Mouse (Mus musculus) ovary, postnatal 10 days (tissue): ENCODE data around the gene Gm20388.
A peak's percentile ranks its signal among the peaks of the same experiment; 100 is the strongest.

ENCODE experiments used
- DNase-seq: peaks from one replicate; pipeline ENCODE4 v3.0.0; 2022; ENCODE audit warnings: low spot score

Gene Gm20388

DNA sequence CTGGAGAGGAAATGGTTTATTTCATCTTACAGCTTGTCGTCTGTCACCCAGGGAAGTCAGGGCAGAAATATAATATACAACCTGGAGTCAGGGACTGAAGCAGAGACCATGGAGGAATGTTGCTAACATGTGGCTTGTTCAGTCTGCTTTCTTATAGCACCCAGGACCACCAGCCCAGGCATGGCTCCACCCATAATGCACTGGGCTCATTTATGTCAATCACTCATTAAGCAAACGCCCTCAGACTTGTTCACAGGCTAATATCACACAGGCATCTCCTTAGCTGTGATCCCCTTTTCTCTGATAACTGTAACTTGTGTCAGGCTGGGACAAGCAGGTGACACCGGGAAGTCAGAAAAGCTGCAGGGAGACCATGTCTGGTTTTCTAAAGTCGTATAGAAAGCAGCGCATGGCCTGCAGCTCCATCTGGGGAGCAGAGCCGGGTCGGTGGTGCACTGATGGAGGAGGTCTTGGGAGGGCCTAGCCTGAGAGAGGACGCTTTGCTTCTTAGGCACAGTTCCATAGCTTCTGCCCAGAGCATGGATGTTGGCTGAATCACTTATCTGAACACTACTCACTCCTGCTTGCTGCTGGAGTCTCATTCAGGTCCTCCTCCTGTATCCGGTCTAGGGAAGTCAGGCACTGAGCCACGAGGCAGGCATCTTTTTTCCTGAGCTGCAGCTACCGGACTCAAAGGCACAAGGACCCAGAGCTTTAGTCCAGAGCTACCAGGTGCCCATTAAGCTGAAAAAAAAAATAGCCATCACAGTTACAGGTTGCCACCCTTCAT, 1252.5 kb downstream of the Gm20388 start:
- no peak for DNase-seq

- DNase-seq, result peak; percentile 38
Observed at GRCm38 (mm10) chr8:121164017-121164469, 1253.4 kb downstream of the Gm20388 start.

DNA sequence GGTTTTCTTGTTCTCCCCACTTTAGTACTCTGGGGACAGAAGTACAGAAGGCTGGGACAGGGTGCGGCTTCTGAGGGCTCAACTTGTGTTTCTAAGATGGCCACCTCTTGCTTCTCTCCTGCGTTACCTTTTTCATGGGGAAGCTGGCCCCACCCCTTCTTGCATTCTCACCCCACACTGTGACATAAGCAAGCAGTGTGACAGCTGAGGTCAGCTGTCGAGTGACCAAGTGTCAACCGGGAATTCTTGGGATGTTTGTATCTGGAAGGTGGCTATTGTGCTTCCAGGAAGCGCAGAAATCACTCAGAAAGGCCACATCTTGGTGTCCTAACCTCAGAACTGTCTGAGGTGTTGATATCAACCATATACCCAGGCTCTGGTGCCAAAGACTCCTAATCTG, 1257.4 kb downstream of the Gm20388 start:
- no peak for DNase-seq

GRCm38 (mm10) chr8:121170116-121170515, 1259.5 kb downstream of the Gm20388 start:
- DNase-seq, result no peak

DNA sequence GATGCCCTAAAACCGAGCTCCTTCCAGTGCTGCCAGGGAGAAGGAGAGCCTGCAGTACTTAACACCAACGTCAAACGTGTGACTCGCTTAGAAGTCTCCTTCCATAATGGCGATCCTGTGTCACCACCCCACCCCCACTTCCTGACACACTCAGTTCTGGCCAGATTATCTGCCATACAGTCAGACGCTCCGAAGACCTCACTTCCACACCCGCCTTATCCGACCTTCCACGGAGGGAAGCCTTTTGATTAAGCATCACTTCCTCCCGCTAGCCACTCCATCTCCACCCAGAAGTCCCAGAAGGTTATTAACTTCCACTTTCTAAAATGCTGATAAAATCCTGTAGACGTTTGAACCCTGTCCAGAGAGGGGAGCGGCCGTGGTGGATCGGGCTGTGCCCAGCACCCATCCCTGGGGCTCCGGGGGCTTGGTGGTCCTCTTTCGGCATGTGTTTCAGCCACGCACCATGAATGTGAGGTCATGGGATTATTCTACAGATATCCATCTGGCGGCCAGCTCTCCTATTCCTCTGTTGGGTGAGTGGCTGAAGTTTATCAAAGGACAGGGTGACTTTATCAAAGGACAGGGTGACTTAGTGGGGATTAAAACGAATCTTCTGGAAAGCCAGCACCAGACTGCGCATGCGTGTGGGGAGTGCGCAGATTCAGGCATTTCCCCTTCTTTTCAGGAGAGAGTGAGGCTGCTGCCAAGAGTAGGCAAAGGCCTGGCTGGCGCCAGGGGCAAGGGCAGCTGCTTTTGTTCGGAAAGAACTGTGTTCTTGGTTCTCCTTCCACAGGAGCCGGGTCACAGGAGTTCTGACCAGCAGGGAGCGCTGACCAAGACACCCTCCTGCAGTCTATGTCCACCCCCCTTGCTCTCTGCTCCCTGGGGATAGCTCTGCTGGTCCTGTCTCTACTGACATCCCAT, 1260.2 kb downstream of the Gm20388 start:
- DNase-seq, result no peak

DNA sequence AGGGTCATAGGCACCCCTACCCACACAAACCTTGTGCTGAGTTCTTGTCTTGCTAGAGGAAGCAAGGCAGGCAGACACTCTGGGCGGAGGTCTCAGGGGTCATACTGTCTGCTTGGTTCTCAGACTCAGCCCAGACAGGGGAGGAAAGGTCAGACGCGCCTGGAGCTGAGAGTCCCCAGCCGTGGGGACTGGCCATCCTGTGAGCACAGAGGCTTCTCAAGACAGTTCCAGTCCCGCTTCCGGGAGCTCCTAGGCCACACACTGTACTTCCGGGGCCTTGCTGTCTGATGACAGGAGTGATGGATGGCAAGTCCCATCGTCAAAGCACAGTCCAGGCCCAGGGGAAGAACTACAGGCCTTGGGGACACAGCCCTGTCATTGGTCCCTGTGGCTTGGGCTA, 1261.9 kb downstream of the Gm20388 start:
- no peak for DNase-seq

DNA sequence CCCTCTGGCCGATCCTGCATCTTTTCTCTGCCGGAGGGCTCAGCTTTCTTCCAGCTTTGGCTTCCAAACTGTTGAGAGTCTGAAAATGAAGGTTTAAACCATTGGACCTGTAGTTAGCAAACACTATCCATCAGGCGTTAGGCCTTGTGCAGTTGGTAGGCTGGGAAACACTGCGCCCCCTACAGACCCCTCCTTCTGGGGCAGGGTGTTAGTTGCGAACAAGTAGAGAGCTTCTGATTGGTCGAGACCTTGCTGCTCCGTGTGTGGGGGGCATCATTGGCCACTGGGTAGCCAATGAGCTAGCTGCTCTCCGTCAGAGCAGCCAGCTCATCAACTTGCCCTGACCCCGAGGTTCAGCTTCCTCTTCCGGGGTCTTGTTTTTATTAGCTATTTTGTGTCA, 1263.5 kb downstream of the Gm20388 start:
- DNase-seq, result no peak

GRCm38 (mm10) chr8:121174721-121175539, 1264.3 kb downstream of the Gm20388 start:
- DNase-seq, result no peak

- no peak for DNase-seq
Observed at GRCm38 (mm10) chr8:121175540-121176090, 1265.0 kb downstream of the Gm20388 start.

GRCm38 (mm10) chr8:121176291-121176690, 1265.7 kb downstream of the Gm20388 start:
- no peak for DNase-seq

DNA sequence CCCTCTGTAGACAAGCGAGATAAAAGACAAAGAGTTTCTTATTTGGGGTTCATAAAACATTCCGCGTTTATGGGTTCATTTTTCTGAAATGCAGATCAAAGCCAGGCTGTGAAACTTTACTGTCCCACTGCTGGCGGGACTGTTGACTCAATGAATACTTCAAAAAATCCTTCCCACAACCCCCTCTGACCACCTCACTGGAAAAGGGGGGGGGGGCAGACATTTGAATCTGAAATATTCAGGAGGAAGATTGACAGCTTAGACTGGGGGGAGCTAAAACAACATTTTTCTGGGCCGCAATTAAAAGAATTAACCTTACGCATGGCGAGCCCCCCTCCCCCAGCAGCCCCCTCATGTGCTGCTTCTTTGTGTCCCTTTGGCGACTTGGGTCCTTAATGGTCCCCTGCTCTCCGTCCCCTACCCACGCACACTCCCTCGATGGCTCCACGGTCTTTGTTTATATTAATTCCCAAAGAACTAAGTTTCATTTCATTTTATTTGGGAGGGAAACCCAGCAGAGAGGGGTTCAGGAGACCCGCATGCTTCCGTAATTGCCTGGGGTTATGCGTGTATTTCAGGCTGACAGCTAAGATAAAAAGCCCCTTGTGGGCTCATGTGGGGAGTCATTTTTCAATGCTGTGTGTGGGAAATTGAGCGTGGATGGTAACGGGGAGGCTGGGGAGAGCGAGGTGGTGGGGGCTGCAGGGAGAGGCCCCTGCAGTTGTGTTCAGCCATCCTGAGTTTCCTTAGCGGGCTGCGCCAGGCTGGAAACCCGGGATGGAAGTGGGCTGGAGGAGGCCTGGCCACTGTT, 1270.0 kb downstream of the Gm20388 start:
- no peak for DNase-seq

DNA sequence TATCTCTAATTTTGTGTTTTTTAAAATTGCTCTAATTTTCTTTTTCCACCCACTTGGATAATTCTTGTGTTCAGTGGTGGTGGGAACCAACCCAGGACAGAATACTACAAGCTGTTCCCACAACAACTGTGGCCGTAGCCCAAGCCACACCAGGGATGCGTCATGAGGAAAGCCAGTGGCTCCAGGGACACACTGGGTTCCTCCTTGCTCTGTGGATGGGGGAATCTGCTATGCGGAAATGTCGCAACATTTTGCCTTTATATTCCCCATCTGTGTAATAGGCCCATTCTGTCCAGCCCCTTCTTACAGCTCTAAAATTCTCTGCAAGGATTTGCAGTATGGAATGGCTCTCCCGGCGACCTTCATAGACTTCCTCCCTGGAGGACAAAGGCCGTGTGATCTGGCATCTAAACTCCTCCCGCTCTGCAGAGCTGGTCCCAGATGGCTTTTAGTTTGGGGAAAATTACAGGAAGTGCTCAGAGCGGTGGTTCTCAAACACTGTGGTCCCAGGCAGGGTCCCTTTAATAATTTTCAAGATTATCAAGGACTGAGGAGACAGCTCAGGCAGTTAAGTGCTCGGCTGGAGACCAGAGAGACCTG, 1270.7 kb downstream of the Gm20388 start:
- no peak for DNase-seq

DNA sequence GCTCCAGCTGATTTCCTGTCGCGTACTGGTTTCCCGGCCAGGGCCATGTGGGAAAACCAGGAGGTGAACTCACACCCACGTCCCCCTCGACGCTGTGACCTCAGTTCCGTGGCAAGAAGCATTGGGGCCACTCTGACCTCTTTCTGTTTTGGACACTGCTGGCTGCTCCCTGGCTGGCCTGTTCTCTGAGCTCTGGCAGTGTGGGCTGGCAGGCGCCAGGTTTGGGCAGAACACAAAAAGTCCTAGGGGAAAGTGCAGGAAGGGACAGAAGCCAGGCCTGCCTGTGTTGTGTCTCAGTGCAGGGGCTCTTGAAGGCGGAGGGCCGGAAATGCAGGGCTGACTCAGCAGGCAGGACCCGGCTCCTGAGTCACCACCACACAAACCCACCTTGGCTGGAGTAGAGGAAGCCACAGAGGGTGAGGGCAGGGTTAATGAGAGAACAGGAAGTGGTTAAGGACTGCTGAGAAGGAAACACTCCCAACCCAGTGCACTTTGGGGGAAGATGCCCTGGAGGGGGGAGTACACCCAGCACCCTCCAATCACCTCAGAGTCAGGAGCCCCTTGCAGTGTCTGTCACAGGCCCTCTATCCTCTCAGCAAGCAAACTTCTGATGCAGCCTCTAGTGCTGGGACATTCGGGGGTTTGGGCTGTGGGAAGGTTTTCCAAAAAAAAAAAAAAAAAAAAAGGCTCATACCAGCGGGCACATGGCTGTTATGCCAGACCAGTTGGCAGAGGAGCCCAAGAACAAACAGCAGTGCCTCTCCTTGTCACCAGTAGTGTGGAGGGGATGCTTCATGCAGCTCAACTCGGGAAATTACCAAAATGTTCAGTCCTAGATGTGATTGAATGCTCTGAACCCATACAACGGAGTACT, 1277.1 kb downstream of the Gm20388 start:
- no peak for DNase-seq

GRCm38 (mm10) chr8:121188994-121189393, 1278.4 kb downstream of the Gm20388 start:
- no peak for DNase-seq

GRCm38 (mm10) chr8:121192451-121192850, 1281.8 kb downstream of the Gm20388 start:
- no peak for DNase-seq

DNA sequence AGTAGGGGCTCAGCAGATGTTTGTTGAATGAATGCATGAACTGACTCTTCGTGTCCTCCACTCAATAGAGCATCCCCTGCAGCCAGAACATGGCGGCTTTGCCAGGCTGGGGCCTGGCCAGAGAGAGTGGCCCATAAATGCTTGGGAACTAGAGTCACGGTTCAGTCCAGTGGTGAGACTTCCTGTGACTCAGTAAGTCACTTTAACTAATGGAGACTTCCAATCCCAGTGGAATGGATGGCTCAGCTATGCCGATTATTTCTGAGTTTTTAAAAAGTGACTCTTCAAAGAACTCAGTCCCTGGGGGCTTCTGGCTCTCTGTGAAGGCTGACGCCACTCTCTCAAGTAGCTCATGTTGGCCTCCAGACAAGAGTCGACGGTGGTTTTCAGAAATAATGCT, 1285.3 kb downstream of the Gm20388 start:
- no peak for DNase-seq

DNA sequence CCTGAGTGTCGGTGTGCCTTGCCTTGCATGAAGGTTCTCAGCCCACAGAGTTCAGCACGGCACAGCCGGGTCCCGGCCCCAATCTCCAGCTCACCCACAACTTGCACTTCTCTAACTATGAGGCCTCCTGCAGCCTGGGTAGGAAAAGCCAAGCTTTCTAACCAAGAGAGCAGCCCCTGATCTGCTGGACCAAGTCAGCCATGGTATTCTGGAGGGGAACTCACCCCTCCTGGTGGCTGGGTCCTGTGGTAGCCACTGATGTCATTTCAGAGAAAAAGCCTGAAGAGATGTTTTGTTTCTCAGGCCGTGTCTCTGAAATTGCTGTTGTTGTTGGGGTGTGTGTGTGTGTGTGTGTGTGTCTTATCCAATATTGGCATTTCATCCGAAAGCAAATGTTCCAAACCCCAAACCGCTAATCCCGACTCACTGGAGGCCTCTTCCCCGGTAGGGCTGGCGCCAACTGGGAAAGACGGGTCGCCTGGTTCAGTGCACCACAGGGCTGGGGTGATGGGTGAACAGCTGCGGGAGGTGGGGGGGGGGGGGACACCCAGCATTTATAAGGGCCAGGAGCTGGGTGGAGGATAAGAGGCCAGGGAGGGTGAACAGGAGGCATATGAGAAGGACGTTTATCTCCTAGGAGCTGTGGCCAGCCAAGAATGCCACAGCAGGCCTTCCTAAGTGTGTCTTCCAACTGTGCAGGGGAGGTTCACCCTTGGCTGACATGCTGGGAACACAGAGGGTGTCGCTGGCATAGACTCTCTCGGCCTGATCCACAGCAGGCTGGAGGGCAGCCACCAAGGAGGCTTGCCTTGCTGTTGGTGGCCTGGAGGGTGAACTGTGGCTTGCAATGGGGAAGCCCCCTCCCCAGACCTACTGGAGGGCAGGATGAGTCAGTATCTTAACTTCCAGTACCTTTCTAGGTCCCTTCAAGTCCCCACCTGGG, 1286.4 kb downstream of the Gm20388 start:
- DNase-seq, result no peak

DNA sequence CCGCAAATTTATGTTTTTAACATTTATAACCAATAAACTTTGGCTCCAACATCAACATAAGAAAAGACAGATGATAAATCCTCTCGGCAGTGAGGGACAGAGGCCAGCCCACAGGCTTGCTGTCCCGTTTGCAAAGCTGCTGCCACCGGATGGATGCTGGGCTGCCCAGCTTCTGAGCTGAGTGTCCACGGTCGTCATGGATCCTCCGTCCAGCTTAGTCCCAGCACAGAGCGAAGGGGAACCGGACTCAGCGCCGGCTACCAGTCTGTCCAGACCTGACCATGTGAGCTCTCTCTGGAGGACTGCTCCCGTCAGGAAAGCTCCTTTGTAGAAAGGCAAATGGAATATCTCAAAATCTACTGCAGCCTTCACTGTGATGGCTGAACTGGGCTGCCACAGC, 1289.4 kb downstream of the Gm20388 start:
- DNase-seq, result no peak
